Mouse (Mus musculus): ENCODE data around the gene March10.

March10 gene

GRCm38 (mm10) chr11:105409408-105409807 is 47.1 kb downstream of the March10 start:
- no peak for DNase-seq (ENCODE audit: low read depth, low spot score)

- DNase-seq (ENCODE audit: low read depth, low spot score) = no peak
These were observed 48.6 kb downstream of the March10 start for GRCm38 (mm10) chr11:105407846-105408441.

GRCm38 (mm10) chr11:105402355-105402754 is 54.2 kb downstream of the March10 start:
- no peak for DNase-seq (ENCODE audit: low read depth, low spot score)

GRCm38 (mm10) chr11:105390290-105390689 is 66.2 kb downstream of the March10 start:
- DNase-seq (ENCODE audit: low read depth, low spot score) = no peak

- DNase-seq (ENCODE audit: low read depth, low spot score) = no peak
These were observed 67.9 kb downstream of the March10 start for GRCm38 (mm10) chr11:105388636-105389035.

GRCm38 (mm10) chr11:105385266-105385665 is 71.3 kb downstream of the March10 start:
- no peak for DNase-seq (ENCODE audit: low read depth, low spot score)

- no peak for DNase-seq (ENCODE audit: low read depth, low spot score)
These were observed 80.7 kb downstream of the March10 start for GRCm38 (mm10) chr11:105375821-105376235.

GRCm38 (mm10) chr11:105374526-105375175 is 81.9 kb downstream of the March10 start:
- DNase-seq (ENCODE audit: low read depth, low spot score) = no peak

- no peak for DNase-seq (ENCODE audit: low read depth, low spot score)
These were observed 82.7 kb downstream of the March10 start for GRCm38 (mm10) chr11:105373881-105374280.

GRCm38 (mm10) chr11:105371818-105372217 is 84.7 kb downstream of the March10 start:
- no peak for DNase-seq (ENCODE audit: low read depth, low spot score)

- no peak for DNase-seq (ENCODE audit: low read depth, low spot score)
These were observed 86.8 kb downstream of the March10 start for GRCm38 (mm10) chr11:105369526-105370386.

- DNase-seq (ENCODE audit: low read depth, low spot score) = no peak
These were observed 87.7 kb downstream of the March10 start for GRCm38 (mm10) chr11:105368833-105369232.

GRCm38 (mm10) chr11:105367163-105367562 is 89.4 kb downstream of the March10 start:
- DNase-seq (ENCODE audit: low read depth, low spot score) = no peak

- DNase-seq (ENCODE audit: low read depth, low spot score) = no peak
These were observed 90.5 kb downstream of the March10 start for GRCm38 (mm10) chr11:105366051-105366450.

- no peak for DNase-seq (ENCODE audit: low read depth, low spot score)
These were observed 90.9 kb downstream of the March10 start for GRCm38 (mm10) chr11:105365611-105366010.

- DNase-seq (ENCODE audit: low read depth, low spot score) = no peak
These were observed 92.0 kb downstream of the March10 start for GRCm38 (mm10) chr11:105364386-105365065.

GRCm38 (mm10) chr11:105363598-105364385 is 92.7 kb downstream of the March10 start:
- no peak for DNase-seq (ENCODE audit: low read depth, low spot score)

GRCm38 (mm10) chr11:105362946-105363597 is 93.5 kb downstream of the March10 start:
- no peak for DNase-seq (ENCODE audit: low read depth, low spot score)

- DNase-seq (ENCODE audit: low read depth, low spot score) = no peak
These were observed 94.3 kb downstream of the March10 start for GRCm38 (mm10) chr11:105362041-105362765.

GRCm38 (mm10) chr11:105356301-105356700 is 100.2 kb downstream of the March10 start:
- no peak for DNase-seq (ENCODE audit: low read depth, low spot score)

Data from skeletal muscle tissue, adult 2 months (tissue).